Mouse (Mus musculus) ovary, adult 18-20 months (tissue): ENCODE measurements around the gene Exoc7.

Source experiments
- DNase-seq: peaks from one replicate; pipeline ENCODE4 v3.0.0; 2022; ENCODE audit warnings: low spot score, mixed read lengths

Gene Exoc7

DNA sequence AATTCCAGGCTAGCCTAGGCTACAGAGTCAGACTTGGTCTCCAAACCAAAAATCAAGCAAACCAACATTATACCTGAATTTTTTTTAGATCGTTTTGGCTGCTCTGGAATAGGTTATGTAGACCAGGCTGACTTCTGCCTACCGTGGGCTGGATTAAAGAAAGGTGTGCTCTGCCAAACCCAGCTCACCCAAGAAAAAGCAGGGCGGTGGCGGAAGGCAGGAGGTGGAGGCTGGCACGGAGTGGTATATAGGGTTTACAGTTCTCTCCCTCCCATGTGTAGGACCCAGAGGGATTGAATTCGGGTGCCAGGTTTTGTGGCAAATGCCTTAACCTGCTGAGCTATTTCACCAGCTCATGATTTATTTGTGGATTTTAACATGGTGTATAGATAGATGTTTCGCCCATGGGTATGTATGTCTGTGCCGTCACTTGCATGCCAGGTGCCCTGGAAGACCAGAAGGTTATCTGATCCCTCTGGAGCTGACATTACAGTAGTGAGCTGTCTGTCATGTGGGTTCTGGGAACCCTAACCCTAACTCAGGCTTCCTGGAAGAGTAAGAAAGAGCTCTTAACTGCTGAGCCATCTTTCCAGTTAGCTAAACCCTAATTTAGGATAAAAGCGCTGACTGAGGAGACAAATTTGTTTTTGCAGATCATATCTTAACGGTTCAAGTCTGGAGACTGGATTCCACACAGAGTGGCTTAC lies at the start of gene Exoc7:
TSS of gene Exoc7 (minus strand) at position 215 of the 707 bp plus-strand sequence.
- DNase-seq, result no peak

DNA sequence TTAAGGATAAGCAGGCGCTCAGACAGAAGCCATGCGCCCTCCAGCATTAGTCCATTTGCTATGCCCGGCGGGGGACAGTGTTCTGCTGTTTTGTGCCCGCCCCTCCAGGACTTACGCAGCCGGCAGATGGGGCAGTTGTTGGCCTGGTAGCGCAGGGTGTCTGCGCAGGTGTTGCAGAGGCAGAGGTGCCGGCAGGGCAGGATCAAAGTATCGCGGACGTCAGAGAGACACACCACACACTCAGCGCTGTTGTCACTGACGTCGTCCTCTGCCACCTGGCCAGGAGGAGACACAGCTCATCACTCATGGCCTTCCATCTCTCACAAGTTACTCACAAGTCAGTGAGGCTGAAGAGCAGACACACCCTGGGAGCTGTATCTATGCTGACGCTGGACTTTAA lies 47.5 kb upstream of the Exoc7 start:
- DNase-seq, result no peak

DNA sequence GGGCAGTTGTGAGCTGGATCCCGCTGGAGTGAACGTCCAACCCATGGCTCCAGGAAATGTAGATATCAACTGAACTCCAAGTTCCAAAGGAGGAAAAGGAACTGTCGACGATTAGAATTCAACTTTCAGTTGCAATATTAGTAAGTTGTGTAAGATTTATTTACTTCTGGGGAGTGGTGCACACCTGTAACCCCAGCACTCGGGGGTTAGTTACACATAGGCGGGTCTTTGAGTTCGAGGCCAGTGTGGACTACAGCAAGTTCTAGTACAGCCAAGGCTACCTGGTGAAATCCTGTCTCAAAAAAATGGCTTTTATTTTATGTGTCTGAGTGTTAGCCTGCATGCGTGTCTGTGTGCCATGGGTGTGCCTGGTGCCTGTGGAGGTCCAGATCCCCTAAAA lies 46.5 kb upstream of the Exoc7 start:
- DNase-seq, result no peak

DNA sequence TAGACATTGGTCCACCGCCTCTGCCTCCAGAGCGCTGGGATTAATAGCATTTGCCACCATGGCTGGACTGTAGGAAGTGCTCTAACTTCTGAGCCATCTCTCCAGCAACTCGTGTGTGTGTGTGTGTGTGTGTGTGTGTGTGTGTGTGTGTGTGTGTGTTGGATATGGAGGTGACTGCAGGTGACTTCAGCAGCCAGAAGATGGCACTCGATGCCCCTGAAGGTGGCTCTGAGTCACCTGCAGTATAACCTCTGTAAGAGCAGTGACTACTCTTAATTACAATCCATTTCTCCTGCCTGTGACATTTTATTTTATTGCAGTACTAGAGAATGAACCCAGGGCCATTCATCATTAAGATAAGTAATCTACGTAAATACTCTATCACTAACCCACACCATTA lies 44.3 kb upstream of the Exoc7 start:
- DNase-seq, result no peak

DNA sequence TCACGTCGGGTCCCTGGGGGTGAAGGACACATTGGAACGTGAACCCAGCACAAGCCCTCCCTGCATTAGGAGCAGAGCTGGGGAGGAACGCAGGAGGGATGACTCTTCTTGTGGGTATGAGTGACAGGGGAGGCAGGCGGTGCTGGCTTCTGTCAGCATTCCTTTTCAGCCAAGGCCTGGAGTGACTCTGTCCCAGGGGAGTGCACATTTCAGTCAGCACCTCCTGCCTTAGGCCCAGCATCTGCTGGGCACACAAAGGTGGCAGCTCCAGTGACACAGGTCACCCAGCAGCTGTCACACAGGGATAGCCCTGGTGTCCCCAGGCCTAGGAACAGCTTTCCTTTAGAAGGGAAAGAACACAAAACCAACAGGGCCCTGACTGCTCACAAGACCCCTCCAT lies 40.9 kb upstream of the Exoc7 start:
- DNase-seq, result no peak

DNA sequence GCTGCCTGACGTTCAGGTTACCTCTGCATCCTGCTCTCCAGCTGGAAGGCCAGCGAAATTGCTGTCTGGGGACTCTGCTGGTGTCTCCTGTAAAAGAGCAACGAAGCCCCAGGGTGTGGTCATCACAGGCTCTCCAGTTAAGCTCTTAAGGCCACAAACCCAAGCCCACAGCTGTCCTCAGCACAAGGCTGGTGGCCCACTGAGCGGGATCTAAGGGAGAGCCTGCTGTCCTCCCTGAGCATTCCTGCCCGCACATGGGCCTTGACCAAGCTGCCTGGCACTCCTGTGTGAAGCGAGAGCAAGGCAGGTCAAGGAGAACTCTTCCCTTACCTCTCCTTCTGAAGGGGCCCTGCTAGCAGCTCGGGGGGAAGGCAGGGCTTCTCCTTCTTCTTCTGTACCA lies 40.0 kb upstream of the Exoc7 start:
- no peak for DNase-seq

DNA sequence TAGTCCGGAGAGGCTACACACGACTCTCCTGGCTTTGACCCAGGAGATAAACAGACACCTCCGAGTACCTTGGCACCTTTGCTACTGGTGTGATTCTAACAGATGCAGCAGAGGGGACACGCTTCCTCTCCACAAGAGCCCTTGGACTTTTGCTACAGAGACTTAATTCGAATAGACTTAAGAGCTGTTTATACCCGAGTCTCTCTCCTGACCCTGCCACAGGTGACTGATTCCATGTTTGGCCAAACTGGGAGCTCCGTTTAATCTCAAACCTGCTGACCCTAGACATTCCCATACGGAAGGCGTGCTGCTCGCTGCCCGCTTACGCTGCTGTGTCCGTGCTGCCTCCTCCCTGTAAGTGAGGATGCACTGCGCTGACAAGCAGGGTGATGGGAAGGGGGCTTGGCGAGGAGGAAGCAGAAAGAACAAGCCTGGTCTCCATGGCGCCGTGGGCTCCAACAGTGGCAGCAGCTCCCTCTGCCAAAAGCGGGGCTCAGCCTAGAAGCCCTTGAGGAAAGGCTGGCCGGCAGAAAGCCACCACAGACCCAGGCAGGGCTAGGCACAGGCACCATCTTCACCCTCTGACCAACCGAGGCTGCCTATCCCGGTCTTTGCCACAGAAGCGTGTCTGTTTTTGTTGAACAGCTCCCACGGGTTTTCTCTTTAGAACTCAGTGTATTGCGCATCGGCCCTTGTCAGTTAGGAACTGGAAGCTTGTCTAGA lies 35.2 kb upstream of the Exoc7 start:
- no peak for DNase-seq

DNA sequence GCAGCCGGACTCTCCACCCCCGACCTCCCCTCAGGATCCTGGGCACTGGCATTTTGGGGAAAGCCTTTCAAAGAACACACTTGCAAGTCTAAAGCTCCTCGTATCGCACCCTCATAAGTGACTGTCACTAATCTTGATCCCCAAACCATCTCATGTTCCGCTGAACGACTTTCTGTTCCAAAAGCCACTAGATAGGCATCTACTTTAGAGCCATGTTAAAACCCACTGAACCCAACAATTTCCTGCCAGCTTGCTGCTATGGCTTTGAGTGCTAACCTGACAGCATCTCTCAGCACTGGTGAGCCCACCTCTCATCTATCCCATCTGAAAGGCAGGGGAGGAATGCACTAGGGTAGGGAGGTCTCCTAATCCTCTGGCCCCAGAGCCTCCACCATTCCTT lies 30.5 kb upstream of the Exoc7 start:
- DNase-seq, result no peak

DNA sequence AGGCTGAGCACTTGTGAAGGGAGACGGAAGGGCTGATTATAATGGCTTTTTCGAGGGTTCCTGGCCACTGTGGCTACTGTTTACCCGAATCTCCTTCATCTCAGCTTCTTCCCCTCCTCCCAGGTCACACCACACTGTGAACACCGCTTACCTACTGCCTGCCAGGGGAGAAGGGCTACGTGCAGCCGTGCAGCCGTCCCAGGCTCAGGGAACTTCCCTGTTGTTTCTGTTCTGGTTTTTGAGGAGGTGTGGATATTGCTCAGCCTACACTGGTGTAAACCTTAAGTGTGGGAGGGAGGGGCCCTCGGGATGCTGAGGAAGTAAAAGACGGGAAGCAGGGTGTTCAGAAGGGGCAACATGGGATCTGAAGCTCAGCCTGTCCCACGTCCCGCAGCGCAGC lies 30.0 kb upstream of the Exoc7 start:
- no peak for DNase-seq

DNA sequence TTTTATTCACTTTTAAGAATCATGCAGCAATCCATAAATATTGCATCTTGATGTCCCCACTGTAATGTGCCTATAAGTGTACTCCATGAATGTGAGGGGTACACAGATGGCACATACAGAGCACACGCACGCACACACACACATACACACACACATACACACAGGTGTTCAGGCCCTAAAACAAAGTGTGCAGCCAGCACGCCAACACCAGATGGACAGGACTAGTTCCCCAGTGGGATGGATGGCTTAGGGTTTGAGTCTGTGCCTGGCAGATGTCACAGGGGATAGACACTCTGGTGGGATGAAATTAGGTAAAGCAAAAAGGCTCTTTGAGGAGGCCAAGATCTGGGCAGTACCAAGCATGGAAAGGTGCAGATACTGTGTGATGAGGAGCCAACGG lies 29.4 kb upstream of the Exoc7 start:
- DNase-seq, result no peak

DNA sequence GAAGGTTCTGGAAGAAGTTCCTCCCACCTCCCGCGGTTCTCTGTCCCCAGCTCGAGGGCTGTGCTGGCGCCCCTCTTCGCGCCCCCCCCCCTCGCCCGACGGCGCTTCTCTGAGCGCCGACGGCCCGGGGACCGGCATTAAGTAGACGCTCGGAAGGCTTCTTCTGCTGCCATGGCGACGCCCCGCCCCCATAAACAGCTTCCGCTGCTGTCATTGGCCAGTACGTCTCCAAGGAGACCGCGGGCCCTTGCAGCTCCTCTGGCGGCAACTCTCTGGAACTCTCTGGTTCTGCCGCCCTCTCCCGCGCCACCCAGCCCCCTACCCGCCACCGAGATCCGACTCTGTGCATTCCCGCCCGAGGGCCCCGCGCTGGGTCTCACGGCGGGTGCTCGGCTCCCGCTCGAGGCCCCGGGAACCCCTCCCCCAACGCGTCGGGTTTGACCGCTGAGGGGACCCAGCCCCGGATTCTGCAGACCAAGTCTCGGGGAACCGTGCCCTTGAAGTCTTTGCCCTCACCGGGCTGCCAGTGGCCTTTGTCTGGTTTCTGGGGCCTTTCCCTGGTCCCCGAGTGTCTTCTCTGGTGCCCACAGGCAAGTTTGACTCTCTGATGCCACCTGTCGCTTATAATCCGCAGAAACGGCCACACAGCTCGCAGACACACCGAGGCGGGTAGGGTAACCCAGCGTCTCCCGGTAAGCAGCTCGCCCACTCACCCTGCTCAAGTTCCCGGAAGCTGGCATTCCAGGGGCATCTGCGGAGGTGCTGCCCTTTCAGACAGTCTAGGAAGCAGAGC lies 28.4 kb upstream of the Exoc7 start, which contains the start of gene Foxj1:
TSS of gene Foxj1 (minus strand) at position 156 of the 793 bp plus-strand sequence.
- peak; percentile 89 for DNase-seq

DNA sequence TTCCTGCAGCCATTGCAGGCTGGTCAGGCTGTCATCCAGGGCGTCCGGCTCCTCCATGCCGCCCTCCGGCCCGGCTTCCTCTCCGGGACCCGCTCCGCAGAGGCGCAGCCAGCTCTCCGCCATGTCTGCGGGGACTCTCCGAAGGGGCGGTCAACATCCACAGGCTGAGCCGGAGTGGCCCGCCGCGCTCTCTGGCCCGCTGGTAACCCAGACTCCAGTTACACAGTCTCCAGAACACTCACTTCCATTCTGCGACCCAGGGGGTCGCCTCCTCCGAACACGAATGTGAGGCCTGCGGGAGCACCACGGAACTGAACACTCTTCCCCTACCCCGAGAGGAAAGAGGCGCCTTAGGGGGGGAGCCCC lies 27.4 kb upstream of the Exoc7 start:
- DNase-seq, result no peak

DNA sequence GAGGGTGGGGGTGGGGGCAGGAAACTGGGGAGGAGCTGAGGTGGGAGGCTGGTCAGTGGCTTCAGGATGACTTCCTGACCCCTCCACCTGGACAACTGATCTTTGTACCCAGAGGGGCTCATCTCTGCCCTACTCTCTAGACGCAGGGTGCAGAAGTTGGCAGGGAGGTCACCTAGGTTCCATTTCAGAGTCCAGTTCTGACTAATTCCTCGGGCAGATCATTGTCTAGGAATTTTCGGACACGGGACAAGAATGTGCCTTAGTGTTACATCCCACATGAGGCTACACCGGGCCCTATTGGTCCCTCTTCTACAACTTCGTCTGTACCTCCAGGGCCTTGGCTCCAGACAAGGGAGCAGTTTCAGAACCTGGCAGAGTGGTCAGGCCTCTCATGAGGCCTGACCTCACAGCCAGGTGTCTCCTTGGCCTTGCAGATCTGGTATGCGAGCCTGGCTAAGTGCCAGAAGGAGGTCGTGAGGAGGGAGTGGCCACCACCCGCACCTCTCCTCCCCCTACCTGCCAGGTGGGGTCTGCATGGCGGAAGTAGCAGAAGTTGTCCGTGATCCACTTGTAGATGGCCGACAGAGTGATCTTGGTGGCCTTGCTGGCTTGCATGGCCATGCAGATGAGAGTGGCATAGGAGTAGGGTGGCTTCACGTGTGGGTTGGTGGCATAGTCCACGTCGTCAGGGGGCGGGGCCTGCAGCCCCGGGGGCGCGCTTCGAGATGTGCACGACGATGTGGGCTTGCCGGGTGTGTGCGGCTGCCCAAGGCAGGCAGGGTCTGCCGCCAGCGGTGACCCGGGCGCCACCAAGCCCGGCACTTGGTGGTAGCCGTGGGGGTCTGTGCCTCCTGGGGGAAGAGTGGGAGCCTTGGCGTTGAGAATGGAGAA lies 26.7 kb upstream of the Exoc7 start:
- no peak for DNase-seq

DNA sequence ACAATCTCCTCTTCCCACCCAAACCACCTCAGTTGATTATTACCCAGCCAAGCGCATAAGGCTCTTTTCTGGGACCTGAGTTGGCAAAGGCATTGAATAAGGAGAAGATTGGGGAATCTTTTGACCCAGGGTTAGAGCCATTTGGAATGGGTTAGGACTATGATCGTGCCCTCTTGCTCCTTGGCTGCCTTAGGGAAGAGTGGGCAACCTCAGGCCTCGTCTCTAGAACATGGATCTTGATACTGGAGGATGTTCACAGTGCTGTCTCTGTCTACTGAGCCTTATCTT lies 25.9 kb upstream of the Exoc7 start:
- no peak for DNase-seq

DNA sequence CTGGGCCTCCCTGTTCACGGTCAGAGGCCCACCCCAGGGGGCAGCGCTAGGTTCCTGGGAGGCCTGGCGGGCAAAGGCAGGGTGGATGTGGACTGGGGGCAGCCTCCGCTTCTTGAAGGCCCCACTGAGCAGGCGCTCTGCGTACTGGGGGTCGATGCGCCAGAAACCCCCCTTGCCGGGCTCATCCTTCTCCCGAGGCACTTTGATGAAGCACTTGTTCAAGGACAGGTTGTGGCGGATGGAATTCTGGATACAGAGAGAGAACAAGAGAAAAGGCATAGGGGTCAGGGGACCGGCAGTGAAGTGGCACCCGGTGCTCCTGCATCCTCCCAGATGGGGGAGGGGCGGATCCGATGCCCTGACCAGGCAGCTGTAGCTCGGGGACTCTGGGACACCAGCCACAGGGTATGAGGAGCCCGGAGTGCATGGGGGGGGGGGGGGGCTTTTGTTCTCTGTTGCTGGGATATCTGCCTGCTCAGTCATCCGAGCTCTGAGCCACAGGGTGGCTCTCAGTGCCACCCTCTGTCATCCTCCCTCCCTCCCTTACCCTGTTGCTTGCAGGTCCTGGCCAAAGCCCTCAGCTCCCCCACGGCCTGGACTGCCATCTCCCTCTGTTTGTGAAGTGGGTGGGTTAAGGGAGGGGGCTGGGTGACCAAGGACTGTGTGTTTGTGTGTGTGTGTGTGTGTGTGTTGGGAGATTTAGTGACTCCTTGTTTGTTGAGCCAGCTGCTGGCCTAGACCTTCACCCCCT lies 25.4 kb upstream of the Exoc7 start:
- DNase-seq, result no peak

DNA sequence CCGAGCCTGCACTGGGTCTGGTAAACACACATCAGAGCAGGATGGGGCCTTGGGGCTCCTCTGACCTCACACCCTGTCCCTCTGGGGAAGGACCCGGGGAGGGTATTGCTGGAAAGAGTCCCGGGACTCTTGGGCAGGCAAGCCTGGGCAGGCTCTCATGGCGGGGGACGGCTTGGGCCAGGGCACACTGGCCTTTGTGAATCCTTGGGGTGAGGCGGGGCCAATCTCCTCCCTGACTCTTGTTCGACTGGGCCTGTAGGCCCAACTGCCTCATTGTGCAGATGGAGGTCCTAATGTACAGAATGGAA lies 23.1 kb upstream of the Exoc7 start:
- DNase-seq, result no peak

DNA sequence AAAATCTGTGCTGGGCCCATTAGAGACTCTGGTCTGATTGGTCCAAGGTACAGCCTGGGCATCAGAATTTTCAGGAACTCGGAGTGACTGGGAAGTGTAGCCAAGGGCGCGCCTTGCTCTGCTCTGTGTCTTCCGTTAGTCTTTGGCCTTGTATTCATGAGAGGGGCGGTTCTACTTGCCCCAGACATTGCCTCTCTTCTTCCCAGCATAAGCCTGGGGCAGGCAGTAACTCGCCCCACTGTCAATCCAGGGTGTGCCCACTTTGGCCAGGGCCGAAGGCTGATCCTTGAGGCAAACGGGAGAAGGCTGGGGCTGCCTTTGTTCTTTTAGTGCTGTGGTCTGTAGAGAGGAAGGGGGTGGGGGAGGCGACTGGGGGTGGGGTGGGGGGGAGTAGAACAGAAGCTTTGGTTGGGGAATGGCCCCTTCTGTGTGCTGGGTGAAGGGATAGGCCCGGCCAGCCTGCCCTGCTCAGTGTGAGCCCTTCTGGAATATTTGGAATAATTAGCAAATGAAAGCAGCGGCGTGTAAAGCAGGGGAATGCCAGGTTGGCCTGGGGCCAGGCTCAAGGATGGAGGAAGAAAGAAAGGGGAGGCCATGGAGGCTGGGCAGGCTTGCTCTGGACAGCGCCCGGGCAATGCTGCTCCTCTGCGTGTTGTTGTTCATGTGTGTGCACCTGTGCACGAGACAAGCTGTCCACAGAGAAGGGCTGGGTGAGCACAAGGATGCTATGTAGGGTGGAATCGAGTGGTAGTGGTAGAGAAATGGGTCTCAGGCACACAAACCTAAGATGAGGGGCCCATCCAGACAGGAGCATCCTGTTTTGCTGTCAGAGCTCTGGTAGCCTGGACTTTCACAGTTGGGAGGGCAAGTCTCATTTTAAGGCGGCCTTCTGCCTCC lies 22.5 kb upstream of the Exoc7 start:
- DNase-seq, result no peak

DNA sequence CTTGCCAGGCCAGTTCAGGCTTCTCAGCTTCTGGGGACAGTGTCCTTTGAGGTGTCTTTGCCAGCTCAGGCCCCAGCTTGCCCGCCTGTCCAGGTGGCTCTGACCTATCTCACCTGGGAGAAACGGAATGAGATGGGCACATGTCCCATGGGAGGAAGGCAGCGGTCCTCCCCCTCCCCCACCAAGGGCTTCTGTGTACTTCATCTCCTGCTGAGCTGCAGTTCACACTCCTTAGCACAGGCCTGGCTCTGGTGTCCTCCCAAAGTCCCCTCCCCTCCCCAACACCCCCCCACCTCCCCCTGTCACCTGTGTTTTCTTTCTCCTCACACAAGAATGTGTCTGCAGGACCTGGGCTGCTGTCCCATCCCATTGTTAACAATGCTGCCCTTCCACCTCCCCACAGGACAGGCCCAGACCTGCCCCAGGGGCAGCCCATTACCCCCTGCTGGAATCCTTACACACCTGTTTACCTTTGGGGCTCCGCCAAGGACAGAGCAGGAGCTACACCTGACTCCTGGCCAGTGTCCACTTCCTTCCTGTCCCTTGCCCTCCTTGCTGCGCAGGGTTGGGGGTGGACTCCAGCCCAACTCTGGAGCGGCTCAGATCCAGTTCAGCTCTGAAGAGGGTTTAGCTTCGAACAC lies 20.1 kb upstream of the Exoc7 start:
- no peak for DNase-seq

DNA sequence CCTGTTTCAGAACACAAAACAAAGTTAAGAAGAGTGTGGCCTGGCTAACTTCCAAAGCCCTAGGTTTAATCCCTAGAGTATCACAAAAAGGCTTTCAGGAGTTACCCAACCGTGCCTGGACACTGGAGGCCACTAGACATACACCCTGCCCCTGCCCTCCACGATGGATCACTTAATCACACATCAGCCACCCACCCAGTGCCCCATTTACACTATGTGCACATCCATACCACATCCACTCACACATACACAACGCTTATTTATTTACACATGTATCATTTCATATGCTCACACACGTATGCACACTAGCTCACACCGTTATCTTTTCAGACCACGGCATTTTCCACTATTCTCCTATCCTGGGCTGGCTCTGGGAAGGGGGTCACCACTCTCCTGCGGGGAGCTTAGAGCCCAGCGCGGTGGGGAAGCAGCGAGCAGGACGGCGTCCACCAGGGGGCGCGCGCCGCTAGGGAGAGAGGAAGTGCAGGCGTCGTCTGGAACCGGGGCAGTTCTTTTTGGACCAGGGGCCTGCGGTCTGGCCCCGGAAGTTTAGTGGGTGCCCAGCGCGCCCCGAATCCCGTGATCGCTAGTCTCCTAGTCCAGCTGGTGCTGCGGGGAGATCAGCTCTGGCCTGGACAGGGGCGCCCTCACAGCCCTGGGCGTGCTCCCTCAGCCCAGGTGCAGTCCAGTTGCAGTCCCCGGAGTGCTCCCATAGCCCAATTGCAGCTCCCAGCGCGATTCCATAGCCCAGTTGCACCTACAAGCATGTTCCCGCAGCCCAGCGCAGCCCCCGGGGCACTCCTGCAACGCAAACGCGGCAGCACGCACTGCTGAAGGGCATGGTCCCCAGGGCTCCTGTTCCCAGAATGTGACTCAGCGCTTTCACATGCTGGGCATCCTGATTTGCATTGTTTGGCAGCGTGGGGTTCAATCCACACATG lies 12.0 kb upstream of the Exoc7 start:
- DNase-seq, result peak; percentile 54
